Comparison of ENCODE assay signal across 7 mouse cellular contexts in genomic region chr6:146633097-146633496, GRCm38 (mm10). TPM values are rescaled to one million over a fixed set of nuclear protein-coding genes. Genes with fewer than 3 reads are reported as not detected.
A peak's percentile ranks its signal among the peaks of the same experiment; 100 is the strongest.
DNase-seq lines count a peak whose midpoint lies in the region; ATAC-seq and TF ChIP-seq lines count a peak whose summit lies in the region.

No protein-coding gene starts in this region.

- ATAC-seq in neural tube, embryonic 11.5 days (ENCODE audit: insufficient read depth, low FRiP score, low TSS enrichment): no peak
- no peak for ATAC-seq in embryonic facial prominence, embryonic 13.5 days (ENCODE audit: insufficient number of reproducible peaks, insufficient read depth, low FRiP score, low TSS enrichment, low read depth)
- no peak; the same call in 1 of the 2 replicates for ATAC-seq in intestine, embryonic 16.5 days

- H3K9me3 ChIP-seq in neural tube, embryonic 11.5 days (ENCODE audit: control insufficient read depth, low read length): no peaks in the 10 kb centered on the region
- H3K9me3 ChIP-seq in embryonic facial prominence, embryonic 13.5 days: no peaks in the 10 kb centered on the region
- no peaks in the 10 kb centered on the region for H3K9me3 ChIP-seq in intestine, embryonic 16.5 days (ENCODE audit: control insufficient read depth, low read length)

- no peaks in the 10 kb centered on the region for H3K36me3 ChIP-seq in neural tube, embryonic 11.5 days (ENCODE audit: control insufficient read depth, insufficient read depth, low read length)
- H3K36me3 ChIP-seq in embryonic facial prominence, embryonic 13.5 days: no peaks in the 10 kb centered on the region
- H3K36me3 ChIP-seq in intestine, embryonic 16.5 days (ENCODE audit: control insufficient read depth, insufficient read depth, low read length): no peaks in the 10 kb centered on the region
- no peaks in the 10 kb centered on the region for H3K36me3 ChIP-seq in myocyte (ENCODE audit: control insufficient read depth, insufficient read depth)

- no peak for TF ChIP-seq POLR2A in myocyte (IDR thresholded peaks at IDR 0.05; ENCODE audit: insufficient read length, low read depth)

- peak; percentile 31 for DNase-seq in neural tube, embryonic 11.5 days (ENCODE audit: low spot score)
- no peak for DNase-seq in neural tube, embryonic 10.5 days (ENCODE audit: extremely low spot score, low spot score)
- DNase-seq in adrenal gland, postnatal 36 days: no peak
- no peak for DNase-seq in lung, postnatal 36 days

- peak overlapping the region; percentile 61 for H3K4me2 ChIP-seq in neural tube, embryonic 11.5 days (ENCODE audit: low read depth)
- peak overlapping the region; percentile 70 for H3K4me2 ChIP-seq in embryonic facial prominence, embryonic 13.5 days
- H3K4me2 ChIP-seq in intestine, embryonic 16.5 days (ENCODE audit: low read depth, low read length): peak overlapping the region; percentile 77; the same call in 1 of the 2 replicates
- H3K4me2 ChIP-seq in myocyte (ENCODE audit: low read depth): peak overlapping the region; percentile 69

- H3K27me3 ChIP-seq in neural tube, embryonic 11.5 days (ENCODE audit: control insufficient read depth, insufficient read depth, low read length): no peaks in the 10 kb centered on the region
- no peaks in the 10 kb centered on the region for H3K27me3 ChIP-seq in embryonic facial prominence, embryonic 13.5 days
- H3K27me3 ChIP-seq in intestine, embryonic 16.5 days (replicated peaks; ENCODE audit: control insufficient read depth, insufficient read depth, low read length): no peaks in the 10 kb centered on the region
- no peaks in the 10 kb centered on the region for H3K27me3 ChIP-seq in myocyte (ENCODE audit: control insufficient read depth, insufficient read depth, insufficient read length)

- no peak overlapping the region for H3ac ChIP-seq in myocyte (ENCODE audit: control insufficient read depth, insufficient read length)

- 53% methylated on average over 8 of the region's 8 CpGs for WGBS in neural tube, embryonic 11.5 days
- WGBS in embryonic facial prominence, embryonic 13.5 days: 51% methylated on average over 8 of the region's 8 CpGs
- 59% methylated on average over 8 of the region's 8 CpGs for WGBS in intestine, embryonic 16.5 days

- H3K27ac ChIP-seq in neural tube, embryonic 11.5 days (ENCODE audit: low read depth, low read length): no peak overlapping the region
- no peak overlapping the region for H3K27ac ChIP-seq in embryonic facial prominence, embryonic 13.5 days
- no peak overlapping the region for H3K27ac ChIP-seq in intestine, embryonic 16.5 days (ENCODE audit: low read length)

- H3K79me2 ChIP-seq in myocyte (ENCODE audit: control insufficient read depth, insufficient read depth): no peaks in the 10 kb centered on the region

- H3K4me3 ChIP-seq in neural tube, embryonic 11.5 days (ENCODE audit: low read depth, low read length): no peak overlapping the region
- H3K4me3 ChIP-seq in embryonic facial prominence, embryonic 13.5 days: peak overlapping the region; percentile 81
- peak overlapping the region; percentile 12; the same call in 1 of the 2 replicates for H3K4me3 ChIP-seq in intestine, embryonic 16.5 days (ENCODE audit: low read length)
- H3K4me3 ChIP-seq in myocyte: peak overlapping the region; percentile 32

- peaks cover 7% of the 10 kb centered on the region for H3K4me1 ChIP-seq in neural tube, embryonic 11.5 days (ENCODE audit: control insufficient read depth, insufficient read depth, low read length)
- H3K4me1 ChIP-seq in embryonic facial prominence, embryonic 13.5 days: peaks cover 14% of the 10 kb centered on the region
- peaks cover 7% of the 10 kb centered on the region for H3K4me1 ChIP-seq in intestine, embryonic 16.5 days (ENCODE audit: control insufficient read depth, insufficient read depth, low read length)

- peak overlapping the region; percentile 37; the same call in 1 of the 2 replicates for H3K9ac ChIP-seq in neural tube, embryonic 11.5 days (ENCODE audit: low read length)
- peak overlapping the region; percentile 91 for H3K9ac ChIP-seq in embryonic facial prominence, embryonic 13.5 days
- H3K9ac ChIP-seq in intestine, embryonic 16.5 days (ENCODE audit: low read depth, low read length): peak overlapping the region; percentile 94; the same call in 1 of the 2 replicates

TF ChIP-seq in myocyte, 11 proteins besides CTCF, POLR2A, EP300 and RAD21:
- TF ChIP-seq USF1 (IDR thresholded peaks at IDR 0.05; ENCODE audit: low read depth): no peak

RNA-seq across cellular contexts. Expression of gene Med21, which starts 9.2 kb away (rescaled TPM):
- 124 and 125 TPM in 2 replicates for polyA plus RNA-seq in neural tube, embryonic 11.5 days (2014; fragmentation: Nextera tagmentation; extraction: Ambion mirVana)
- polyA plus RNA-seq in embryonic facial prominence, embryonic 13.5 days (2015; fragmentation: Nextera tagmentation; extraction: Ambion mirVana): 139 and 151 TPM in 2 replicates
- 105 and 110 TPM in 2 replicates for polyA plus RNA-seq in intestine, embryonic 16.5 days (2015; fragmentation: Nextera tagmentation; extraction: Ambion mirVana)
- polyA plus RNA-seq in myocyte (2012; fragmentation: generic; extraction: Trizol): 53.5 TPM
- total RNA-seq in adrenal gland, postnatal 36 days (2021): 10 to 100 TPM; 64.9 to 68.6 TPM

RNA-seq across cellular contexts. Expression of gene Tm7sf3, which starts 9.5 kb away (rescaled TPM):
- polyA plus RNA-seq in neural tube, embryonic 11.5 days (2014; fragmentation: Nextera tagmentation; extraction: Ambion mirVana): 26.7 and 27.3 TPM in 2 replicates
- polyA plus RNA-seq in embryonic facial prominence, embryonic 13.5 days (2015; fragmentation: Nextera tagmentation; extraction: Ambion mirVana): 39.8 and 45.9 TPM in 2 replicates
- polyA plus RNA-seq in intestine, embryonic 16.5 days (2015; fragmentation: Nextera tagmentation; extraction: Ambion mirVana): 33.2 and 36.7 TPM in 2 replicates
- 9.3 TPM for polyA plus RNA-seq in myocyte (2012; fragmentation: generic; extraction: Trizol)
- 10 to 100 TPM; 35.0 to 46.7 TPM for total RNA-seq in adrenal gland, postnatal 36 days (2021)

RNA-seq across cellular contexts. Expression of gene Ints13, which starts 55.5 kb away (rescaled TPM):
- polyA plus RNA-seq in neural tube, embryonic 11.5 days (2014; fragmentation: Nextera tagmentation; extraction: Ambion mirVana): 79.3 and 86.6 TPM in 2 replicates
- polyA plus RNA-seq in embryonic facial prominence, embryonic 13.5 days (2015; fragmentation: Nextera tagmentation; extraction: Ambion mirVana): 75.7 and 77.0 TPM in 2 replicates
- 44.3 and 47.4 TPM in 2 replicates for polyA plus RNA-seq in intestine, embryonic 16.5 days (2015; fragmentation: Nextera tagmentation; extraction: Ambion mirVana)
- polyA plus RNA-seq in myocyte (2012; fragmentation: generic; extraction: Trizol): 18.4 TPM
- total RNA-seq in adrenal gland, postnatal 36 days (2021): 10 to 100 TPM; 32.1 to 37.3 TPM

RNA-seq across cellular contexts. Expression of gene Fgfr1op2, which starts 56.1 kb away (rescaled TPM):
- polyA plus RNA-seq in neural tube, embryonic 11.5 days (2014; fragmentation: Nextera tagmentation; extraction: Ambion mirVana): 78.2 and 82.7 TPM in 2 replicates
- 94.1 and 108 TPM in 2 replicates for polyA plus RNA-seq in embryonic facial prominence, embryonic 13.5 days (2015; fragmentation: Nextera tagmentation; extraction: Ambion mirVana)
- polyA plus RNA-seq in intestine, embryonic 16.5 days (2015; fragmentation: Nextera tagmentation; extraction: Ambion mirVana): 86.0 and 86.6 TPM in 2 replicates
- 54.4 TPM for polyA plus RNA-seq in myocyte (2012; fragmentation: generic; extraction: Trizol)
- total RNA-seq in adrenal gland, postnatal 36 days (2021): 100 to 1,000 TPM; 100 to 113 TPM

Comparison
In these comparisons a context has a peak if more than half of its experiments do, and no peak if none do; other contexts are left out.
1. H3K9ac ChIP-seq: peak in every context shown above with its lines; median percentile 94 in intestine, embryonic 16.5 days; 91 in embryonic facial prominence, embryonic 13.5 days; 37 in neural tube, embryonic 11.5 days.